Mouse (Mus musculus) kidney, postnatal 10 days (tissue): ENCODE data around the gene 1810030O07Rik.
"Not testable (repeated sequence)": the region's sequence is repeated elsewhere in the genome, so short reads cannot be mapped to it uniquely, and the experiment has no call there.

Experiments used
- DNase-seq: peaks from one replicate; pipeline ENCODE4 v3.0.0; 2021; ENCODE audit warnings: mixed read lengths

The 1810030O07Rik gene

DNA sequence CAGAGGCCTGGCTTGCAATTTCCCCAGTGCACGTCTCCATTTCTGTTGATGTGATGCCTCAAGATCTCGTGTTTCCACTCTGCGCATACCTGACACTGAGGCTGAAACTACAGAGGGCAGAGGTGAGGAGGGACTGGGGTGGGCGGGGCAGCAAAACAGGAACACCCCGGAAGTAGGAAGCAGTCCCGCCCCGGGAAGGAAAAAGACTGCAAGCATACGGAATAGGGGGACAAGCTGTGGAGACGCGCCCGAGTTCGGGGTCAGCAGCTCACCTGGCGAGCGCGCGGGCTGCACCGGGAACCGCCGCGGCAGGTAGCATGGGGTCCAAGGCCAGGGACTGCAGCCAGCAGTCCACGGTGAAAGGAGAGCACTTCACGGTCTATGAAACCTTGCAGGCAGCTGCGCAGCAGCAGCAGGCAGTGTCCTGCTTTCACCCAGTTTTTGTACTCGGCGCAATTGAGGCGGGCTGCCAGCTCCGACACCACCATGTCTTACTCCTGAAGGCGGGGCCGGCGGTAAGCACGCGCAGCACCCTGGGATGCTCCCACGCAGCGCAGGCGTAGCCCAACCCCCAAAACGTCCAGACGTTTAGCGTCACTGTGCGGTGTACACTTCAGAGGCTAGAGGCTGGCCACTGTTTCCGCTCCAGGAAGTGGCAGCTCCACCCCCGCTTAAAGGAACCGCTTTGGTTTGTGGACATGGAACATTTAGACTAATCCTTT, at the start of gene 1810030O07Rik:
Gene 1810030O07Rik, minus strand, starts transcription at position 615 of the 722 bp plus-strand sequence.
- DNase-seq = peak; percentile 92

- DNase-seq = no peak
These were observed 42.6 kb upstream of the 1810030O07Rik start for GRCm38 (mm10) chrX:12716036-12716435.

DNA sequence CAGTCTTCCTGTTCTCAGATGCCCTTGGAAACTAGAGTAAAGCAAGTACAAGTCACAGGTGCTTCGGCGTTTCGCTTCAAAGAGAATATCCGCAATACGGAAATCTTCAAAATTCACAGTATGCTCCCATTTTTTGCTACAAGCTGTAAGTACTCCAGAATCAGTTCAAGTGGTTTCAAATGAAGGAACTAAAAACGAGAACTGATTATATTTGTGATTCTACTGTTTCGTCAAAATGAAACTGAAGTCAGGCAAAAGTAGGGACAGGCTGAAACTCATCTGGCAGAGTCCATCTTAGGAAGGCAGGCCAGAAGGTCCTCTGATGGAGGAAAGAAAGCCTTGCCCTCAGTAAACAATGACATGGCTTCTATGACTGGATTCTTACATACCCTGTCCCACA, 40.3 kb upstream of the 1810030O07Rik start:
- no peak for DNase-seq

- DNase-seq = no peak
These were observed 13.4 kb upstream of the 1810030O07Rik start for GRCm38 (mm10) chrX:12686910-12687309.

GRCm38 (mm10) chrX:12686071-12686470, 12.6 kb upstream of the 1810030O07Rik start:
- DNase-seq = no peak

- peak; percentile 78 for DNase-seq
These were observed 3.9 kb upstream of the 1810030O07Rik start for GRCm38 (mm10) chrX:12677396-12677795.

GRCm38 (mm10) chrX:12653879-12654278, 19.6 kb downstream of the 1810030O07Rik start:
- no peak for DNase-seq

- DNase-seq = no peak
These were observed 21.6 kb downstream of the 1810030O07Rik start for GRCm38 (mm10) chrX:12651906-12652305.

DNA sequence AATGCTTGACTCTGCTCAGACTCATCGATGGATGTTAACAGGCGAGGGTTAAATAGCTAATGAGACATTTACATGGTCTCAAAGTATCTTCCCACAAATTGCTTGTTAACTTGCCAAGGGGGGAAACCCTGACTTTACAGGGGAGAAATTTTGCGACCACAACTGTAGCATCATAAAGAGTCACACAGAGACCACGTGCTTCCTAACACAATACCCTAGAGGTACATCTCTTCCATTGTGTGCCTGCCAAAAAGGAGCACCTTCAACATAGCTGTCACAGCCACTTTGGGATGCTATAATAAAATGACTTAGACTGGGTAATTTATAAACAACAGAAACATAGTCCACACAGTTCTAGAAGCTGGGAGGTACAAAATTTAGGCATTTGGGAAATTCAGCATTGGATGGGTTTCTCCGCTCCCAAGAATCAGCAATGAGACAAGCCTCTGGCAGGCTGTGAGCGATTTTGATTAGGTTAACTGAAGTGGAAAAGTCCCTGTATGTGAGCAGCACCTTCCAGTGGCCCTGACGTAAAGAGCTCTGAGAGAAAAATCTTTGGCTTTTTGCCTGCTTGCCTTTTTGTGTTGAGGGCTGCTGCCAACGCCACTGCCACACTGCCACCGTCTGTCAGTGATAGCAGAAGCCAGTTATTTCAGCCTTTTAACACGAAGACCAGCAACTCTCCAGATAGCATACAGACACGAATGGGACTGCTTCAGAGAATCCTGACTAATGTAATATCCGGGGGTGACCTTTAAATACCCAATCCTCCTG, 27.8 kb downstream of the 1810030O07Rik start:
- DNase-seq = no peak

GRCm38 (mm10) chrX:12644976-12645375, 28.5 kb downstream of the 1810030O07Rik start:
- no peak for DNase-seq

- no peak for DNase-seq
These were observed 48.3 kb downstream of the 1810030O07Rik start for GRCm38 (mm10) chrX:12625131-12625530.

- DNase-seq = not testable (repeated sequence)
These were observed 61.1 kb downstream of the 1810030O07Rik start for GRCm38 (mm10) chrX:12612360-12612759.

- DNase-seq = no peak
These were observed 62.3 kb downstream of the 1810030O07Rik start for GRCm38 (mm10) chrX:12611211-12611610.

- DNase-seq = not testable (repeated sequence)
These were observed 62.9 kb downstream of the 1810030O07Rik start for GRCm38 (mm10) chrX:12610541-12610940.
